Mouse (Mus musculus): ENCODE data around the gene Spi1.

Spi1 gene

DNA sequence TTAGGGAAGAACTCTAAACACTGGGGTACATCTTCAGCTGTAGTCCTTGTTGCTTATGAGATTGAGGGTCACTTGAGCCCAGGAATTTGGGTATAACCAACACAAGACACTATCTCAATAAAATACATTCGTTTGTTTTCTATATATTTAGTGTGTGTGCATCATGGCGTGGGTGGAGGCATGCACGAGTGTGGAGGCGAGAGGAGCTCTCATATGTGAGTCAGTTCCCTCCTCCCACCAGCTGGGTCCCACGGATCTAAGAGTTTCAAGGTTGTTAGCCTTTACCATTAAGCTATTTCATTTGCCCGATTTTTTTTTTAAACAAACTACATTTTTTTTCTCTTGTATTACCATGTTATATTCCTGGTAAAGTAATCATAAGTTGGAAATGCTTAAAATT is 8.6 kb downstream of the Spi1 start:
- 51% methylated on average over 6 of the region's 6 CpGs for WGBS

DNA sequence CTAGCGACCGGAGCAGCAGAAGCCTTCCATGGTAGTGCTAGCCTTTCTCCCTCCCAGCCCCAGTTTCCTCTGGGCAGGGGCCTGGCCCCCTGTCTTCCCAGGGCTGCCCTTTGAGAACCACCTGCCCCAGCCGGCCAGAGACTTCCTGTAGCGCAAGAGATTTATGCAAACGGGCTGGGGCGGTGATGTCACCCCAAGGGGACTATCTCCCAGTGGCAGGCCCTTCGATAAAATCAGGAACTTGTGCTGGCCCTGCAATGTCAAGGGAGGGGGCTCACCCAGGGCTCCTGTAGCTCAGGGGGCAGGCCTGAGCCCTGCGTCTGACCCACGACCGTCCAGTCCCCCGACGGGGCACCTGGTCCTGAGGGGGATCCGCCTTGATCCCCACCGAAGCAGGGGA is 14.3 kb downstream of the Spi1 start:
- WGBS, result 81% methylated on average over 14 of the region's 14 CpGs

DNA sequence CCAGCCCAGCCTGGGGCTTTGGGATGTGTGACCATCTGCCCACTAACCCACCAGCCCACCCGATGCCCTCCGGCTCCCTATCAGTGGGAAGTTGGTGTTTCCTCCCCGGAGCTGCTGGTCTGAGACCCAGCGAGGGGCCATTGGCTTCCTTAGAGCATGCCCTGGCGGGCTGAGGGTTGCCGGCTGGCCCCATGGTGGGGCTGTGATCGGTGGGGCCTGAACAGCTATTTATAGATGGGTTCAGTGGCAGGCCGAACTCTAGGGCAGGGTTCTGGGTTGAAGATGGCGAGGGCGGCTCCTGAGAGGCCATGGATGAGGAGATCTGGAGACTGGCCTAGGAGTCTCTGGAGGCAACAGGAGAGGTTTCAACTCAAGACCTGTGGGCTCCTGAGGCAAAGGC is 14.8 kb downstream of the Spi1 start:
- 88% methylated on average over 10 of the region's 10 CpGs for WGBS

DNA sequence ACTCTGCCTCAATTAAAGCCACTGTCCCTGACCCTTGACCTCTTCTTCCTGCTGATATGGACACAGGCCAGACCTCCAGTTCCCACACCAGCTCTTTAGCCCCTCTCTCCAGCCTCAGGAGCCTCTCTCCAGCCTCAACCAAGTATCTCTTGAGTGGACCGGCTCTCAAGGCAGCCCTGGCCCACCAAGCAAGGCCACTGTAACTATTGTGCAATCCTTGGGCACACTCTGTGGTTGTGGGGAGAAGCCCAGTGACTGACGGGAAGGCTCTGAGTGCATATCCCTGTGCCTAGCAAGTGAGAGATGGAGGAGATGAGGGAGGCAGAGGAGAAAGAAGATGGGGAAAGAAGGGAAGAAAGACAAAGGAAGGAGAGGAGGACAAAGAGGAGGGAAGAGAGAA is 16.0 kb downstream of the Spi1 start:
- WGBS, result 93% methylated on average over 2 of the region's 2 CpGs

DNA sequence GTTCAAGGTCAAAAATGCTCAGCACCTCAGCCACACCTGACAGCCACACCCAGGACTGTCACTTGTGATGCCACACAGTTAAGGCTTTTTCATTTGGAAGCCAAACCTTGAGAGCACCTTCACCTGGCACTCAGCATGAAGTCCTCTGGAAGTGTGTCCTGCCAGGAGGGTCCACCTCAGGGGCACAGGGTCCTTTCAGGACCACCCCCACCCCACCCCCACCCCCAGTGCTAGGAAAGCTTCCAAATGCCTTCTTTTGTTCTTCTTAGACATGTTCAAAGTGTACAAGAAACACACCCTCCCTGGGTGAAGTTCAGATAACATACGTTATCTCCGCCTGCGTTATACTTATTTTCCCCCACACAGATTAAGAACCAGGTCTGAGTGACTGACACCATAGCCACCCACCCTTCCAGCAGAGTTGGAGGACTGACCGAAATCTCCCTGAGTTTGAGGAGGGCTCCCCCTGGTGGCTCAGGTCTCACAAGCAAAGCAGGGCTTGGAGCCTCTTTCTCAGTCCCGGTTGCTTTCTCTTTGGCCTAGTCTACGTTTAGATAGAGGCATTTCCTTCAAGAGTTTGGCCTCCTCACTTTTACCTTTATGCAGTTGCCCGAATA is 19.0 kb downstream of the Spi1 start:
- 1% methylated on average over 7 of the region's 7 CpGs for WGBS

DNA sequence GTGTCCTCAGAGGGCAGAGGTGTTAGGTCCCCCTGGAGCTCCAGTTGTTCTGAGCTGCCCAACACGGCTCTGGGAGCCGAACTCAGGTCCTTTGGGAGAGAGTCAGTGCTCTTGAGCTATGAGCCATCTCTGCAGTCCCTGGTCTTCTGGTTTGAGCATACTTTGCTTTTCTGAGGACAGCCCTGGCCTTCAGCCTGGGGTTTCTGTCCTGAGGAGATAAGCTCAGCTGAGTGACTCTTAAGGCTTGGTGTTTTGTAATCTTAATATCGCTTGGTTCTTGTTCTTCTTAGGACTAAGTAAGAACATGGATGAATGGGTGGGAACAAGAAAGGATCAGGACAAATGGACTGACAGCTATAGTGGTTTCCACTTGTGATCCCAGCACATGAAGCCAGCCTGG is 26.0 kb downstream of the Spi1 start:
- 86% methylated on average over 3 of the region's 3 CpGs for WGBS

DNA sequence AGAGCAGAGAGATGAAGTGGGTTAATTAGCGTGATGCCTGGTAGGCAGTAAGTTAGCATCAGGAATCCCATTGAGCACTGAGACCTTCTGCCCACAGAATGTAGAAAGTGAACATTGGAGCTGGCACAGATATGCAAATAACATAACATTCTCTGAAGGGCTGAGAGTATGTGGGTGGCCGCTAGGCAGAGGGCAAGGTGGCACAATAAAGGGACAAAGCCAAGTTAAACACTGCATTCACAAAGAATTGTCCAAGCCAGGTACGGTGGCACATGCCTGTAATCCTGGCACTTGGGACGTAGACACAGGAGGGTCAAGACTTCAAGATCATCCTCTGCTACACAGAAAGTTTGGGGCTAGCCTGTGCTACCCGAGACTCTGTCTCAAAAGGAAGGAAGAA is 27.1 kb downstream of the Spi1 start:
- whole genome bisulfite sequencing, result 90% methylated on average over 5 of the region's 5 CpGs

DNA sequence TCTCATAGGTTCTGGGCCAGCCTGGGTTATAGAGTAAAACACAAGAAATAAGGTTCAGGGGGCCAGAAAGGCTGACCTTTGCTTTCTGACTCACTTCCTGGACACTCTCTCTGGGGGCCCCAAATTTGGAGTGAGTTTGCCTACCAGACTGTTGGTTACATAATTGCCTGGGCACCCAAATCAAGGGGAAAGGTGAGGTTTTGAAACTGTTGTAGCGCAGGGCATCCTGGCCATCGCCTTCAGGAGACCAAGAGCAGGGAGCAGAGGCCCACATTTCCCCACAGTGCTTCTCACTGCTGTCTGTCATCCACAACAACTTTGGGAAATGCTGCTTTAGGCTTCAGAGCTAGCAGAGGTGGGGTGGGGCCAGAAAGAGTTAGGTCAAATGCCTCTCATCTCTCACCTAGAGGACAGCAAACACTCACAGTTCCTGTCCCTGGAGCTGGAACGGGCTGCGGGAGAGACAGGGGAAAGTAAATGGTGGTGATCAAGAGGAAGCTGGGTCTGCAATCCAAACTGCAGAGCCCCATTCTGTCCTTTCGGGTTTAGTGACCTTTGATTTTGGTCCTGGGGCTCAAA is 27.7 kb downstream of the Spi1 start:
- 95% methylated on average over 5 of the region's 5 CpGs for WGBS

DNA sequence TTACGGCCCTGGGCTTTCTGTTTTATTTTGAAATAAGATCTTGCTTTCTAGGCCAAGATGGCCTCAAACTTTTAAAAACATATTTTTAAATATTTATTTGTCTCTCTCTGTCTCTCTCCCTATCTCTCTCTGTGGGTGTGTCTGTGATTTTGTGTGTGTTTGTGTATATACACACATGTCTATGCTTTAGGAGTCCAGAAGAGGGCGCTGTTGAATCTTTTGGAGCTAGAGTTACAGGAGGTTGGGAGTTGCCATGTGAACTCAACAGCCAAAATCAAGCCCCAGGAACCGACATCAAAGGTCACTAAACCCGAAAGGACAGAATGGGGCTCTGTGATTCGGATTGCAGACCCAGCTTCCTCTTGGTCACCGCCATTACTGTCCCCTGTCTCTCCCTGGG is 28.2 kb downstream of the Spi1 start:
- 79% methylated on average over 6 of the region's 6 CpGs for WGBS

DNA sequence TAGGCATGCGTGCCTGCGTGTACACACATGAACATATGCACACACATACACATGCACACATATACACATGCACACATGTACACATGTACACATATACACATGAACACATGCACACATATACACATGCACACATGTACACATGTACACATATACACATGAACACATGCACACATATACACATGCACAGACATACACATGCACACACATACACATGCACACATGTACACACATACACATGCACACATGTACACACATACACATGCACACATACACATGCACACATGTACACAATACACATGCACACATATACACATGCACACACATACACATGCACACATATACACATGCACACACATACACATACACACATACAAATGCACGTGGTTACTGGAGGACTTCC is 29.6 kb downstream of the Spi1 start:
- 92% methylated on average over 3 of the region's 3 CpGs for WGBS

DNA sequence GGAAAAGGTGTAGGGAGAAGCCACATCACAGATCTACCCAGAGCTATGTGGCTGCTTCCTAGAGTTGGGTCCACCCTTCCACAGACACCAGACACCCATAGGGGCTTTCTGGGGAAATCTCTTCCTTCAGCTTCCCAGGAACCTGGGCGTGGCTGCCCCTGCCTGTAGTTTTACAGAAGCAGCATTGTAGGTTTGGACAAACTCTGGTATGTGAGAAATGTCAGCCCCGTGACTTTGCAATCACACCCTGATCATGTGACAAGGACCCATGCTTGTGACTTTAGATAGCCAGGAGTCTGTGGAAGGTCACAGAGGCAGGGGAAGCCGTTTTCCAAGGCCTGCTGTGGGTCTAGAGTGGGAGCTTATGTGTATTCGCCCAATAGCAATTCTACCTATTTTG is 30.3 kb downstream of the Spi1 start:
- WGBS, result 79% methylated on average over 4 of the region's 4 CpGs

DNA sequence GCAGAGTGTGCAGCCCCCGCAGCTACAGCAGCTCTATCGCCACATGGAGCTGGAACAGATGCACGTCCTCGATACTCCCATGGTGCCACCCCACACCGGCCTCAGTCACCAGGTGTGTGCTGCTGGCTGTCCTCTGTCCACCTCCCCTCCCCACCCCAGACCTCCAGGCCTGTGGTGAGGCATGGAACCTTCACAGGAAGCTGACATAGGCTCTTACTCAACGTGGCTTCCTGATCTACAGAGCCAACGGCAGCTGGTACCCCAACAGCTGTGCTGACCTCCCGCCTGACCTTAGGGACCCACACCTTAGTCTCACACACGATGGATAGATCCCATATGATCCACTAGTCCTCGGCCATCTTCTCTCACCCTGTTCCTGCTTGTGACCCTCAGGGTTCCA is 31.1 kb downstream of the Spi1 start:
- WGBS, result 78% methylated on average over 10 of the region's 10 CpGs

DNA sequence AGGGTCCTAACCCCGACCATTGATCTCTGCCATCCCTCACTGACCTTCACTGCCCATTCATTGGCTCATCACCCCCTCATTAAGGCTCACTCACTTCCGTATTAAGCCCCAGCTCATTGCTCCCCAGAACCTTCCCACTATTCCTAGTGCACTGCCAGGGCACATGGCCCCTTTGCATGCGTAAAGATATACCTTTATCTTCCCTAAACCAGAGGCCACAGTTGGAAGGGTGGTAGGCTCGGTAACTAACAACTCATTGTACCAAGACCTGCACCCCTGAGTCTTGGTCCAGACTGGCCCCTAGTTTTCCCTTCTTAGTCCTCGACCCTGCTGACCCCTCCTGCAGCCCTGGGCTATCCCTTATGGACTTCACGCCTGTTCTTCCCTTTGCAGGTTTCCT is 31.7 kb downstream of the Spi1 start:
- WGBS, result 79% methylated on average over 6 of the region's 6 CpGs

DNA sequence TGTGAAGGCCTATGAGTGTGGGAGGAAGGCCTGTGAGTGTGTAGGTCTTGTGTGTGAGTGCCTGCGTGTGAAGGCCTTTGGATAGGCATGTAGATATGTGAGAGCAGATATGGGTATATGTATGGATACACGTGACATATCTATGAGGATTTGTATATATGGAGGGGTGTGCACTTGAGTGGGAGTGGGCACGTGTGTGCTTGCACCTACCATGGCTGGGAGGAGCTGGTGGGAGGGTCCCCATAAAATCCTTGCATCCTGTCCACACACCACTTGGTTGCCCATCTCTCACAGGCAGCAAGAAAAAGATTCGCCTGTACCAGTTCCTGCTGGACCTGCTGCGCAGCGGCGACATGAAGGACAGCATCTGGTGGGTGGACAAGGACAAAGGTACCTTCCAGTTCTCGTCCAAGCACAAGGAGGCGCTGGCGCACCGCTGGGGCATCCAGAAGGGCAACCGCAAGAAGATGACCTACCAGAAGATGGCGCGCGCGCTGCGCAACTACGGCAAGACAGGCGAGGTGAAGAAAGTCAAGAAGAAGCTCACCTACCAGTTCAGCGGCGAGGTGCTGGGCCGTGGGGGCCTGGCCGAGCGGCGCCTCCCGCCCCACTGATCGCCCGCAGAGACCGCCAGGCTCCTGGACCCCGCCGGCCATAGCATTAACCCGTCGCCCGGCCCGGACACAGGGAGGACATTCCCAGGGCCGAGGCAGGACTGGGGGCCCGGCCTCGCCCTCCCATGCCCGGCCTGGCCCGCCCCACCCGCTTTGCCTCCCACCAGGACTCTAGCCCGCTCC is 32.8 kb downstream of the Spi1 start:
- WGBS, result 14% methylated on average over 41 of the region's 42 CpGs

DNA sequence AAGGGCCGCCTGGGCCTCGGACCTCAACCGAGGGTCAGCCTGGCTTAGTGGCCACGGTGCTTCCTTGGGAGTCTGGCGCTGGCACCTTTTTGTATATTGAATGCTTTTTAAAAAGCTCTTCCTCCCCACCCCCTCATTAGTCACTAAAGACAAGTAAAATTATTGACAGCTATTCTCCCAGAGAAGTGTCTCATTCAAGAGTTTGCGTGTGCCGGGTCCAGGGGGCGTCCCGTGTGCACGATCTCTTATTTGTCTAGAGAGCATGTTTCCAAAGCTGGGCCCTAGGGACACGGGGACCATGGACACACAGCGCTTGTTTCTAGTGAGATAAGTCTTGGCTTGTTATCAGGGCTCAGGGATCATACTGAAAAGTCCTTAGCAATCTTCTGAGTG is 33.4 kb downstream of the Spi1 start:
- WGBS, result 48% methylated on average over 12 of the region's 12 CpGs

DNA sequence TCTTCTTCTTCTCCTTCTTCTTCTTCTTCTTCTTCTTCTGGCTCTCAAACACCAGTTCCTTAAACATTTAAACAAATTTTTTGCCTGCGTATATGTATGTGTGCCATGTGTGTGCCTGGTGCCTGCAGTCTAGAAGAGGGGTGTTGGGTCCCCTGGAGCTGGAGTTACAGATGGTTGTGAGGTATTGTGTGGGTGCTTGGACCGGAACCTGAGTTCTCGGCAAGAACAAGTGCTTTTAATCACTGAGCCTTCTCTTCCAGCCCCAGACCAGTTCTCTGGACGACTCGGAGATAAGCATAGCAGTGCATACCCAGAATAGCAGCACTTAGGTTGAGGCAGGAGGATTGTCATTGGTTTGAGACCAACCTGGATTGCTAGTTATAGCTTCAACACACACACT is 34.7 kb downstream of the Spi1 start:
- WGBS, result 50% methylated on average over 5 of the region's 5 CpGs

DNA sequence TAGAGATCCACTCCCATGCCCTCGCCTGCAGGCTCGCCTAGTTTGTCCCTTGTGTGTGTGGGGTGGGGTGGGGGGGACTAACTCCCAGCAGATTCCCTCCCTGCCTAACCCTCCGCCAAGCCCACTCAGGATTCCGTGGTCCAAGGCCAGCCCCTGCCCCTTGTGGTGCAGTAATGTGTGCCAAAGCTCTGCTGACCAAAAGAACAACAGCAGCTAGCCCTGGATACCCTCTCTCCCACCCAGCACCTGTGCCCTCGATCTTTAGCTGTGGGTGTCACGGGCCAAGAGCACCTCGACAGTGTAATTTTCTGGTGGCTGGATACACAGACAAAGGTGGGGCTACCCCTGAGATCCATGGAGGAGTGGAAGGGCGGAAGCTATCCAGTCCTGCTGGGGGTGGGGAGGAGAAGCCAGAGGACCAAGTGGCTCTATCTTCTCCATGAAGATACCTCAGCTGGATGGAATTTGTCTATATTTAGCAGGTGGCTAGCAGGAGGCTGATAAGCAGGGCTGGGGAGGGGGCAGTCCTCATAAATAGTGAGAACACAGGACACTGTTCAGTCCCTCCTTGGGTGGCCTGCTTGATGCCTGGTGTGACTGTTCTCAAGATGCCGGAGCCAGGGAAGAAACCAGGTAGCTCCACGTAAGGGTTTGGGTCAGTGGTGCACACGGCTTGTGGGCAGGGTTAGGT is 35.5 kb downstream of the Spi1 start, which contains the start of gene Mybpc3:
Gene Mybpc3, plus strand, starts transcription at position 560 of the 691 bp plus-strand sequence.
- 84% methylated on average over 11 of the region's 11 CpGs for WGBS

DNA sequence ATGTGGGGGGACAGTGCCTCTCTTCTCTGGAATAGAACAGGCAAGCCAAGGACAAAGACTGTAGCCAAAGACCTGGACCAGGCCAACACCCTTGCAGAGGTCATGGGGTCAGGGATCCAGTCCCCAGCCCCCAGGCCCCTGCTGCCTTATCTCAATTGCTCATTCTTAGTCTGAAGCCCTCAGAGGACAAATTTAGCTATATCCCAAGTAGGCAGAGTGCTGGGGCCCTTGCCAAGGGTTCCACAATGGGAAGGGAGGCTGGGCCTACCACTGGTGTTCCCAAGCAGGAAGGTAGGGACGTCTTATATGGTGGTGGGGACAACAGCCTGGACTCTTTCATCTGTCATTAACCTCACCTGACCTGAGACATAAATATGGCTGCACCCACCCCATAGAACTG is 36.5 kb downstream of the Spi1 start:
- 48% methylated on average over 1 of the region's 1 CpGs for WGBS

DNA sequence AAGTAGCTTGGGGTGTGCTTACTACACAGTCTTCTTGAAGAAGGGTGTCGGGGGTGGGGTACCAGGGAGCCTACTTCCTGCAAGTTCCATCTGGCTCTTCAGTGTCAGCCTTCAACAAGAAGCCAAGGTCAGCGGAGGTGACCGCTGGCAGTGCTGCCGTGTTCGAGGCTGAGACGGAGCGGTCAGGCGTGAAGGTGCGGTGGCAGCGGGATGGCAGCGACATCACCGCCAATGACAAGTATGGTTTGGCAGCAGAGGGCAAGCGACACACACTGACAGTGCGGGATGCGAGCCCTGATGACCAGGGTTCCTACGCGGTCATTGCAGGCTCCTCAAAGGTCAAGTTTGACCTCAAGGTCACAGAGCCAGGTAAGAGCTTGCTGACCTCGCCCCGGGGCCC is 36.9 kb downstream of the Spi1 start:
- 93% methylated on average over 19 of the region's 19 CpGs for WGBS

DNA sequence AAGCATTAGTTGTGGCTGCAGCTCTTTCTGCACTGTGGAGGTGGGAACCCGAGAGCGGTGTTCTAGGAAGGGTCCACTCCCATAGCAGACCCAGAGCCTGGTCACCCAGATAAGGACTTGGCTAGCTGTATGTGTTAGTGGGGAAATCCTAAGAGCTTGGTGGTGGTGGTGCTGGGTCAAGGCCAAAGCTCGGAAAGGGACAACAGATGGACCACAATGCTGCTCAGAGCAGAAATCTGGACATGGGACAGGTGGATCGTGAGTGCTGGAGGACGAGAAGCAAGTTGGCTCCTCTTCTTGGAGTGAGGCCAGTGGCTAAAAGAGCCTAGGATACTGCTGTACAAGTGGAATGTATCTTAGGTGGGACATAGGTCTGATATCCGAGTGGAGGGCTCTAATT is 37.4 kb downstream of the Spi1 start:
- WGBS, result 59% methylated on average over 6 of the region's 6 CpGs

DNA sequence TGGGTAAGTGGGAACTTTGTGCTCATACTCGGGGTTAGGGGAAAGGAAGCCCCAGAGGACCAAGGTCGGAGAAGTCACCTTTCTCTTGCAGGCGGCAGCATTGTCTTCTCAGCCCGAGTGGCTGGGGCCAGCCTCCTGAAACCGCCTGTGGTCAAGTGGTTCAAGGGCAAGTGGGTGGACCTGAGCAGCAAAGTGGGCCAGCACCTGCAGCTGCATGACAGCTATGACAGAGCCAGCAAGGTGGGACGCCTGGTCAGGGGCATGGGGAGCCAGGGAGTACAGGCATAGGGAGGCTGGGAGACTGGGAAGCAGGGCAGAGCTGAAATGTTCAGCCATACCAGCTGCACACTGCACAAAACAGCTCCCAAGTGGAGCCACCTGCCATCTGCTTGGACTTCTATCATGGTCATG is 38.1 kb downstream of the Spi1 start:
- 70% methylated on average over 6 of the region's 6 CpGs for WGBS

DNA sequence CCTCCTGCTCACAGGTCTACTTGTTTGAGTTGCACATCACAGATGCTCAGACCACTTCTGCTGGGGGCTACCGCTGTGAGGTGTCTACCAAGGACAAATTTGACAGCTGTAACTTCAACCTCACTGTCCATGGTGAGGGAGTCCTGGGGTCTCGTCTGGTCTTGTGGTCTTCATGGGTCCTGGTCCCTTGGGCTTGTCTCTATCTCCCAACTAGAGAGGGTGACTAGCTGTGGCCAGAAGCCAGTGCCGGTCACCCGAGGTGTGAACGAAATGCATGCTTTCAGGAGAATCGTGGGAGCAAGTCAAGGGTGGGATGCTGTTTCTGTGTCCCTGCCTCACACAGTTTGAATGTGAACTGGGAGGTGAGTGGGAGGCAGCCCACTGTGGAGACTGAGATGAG is 38.8 kb downstream of the Spi1 start:
- WGBS, result 63% methylated on average over 6 of the region's 6 CpGs

DNA sequence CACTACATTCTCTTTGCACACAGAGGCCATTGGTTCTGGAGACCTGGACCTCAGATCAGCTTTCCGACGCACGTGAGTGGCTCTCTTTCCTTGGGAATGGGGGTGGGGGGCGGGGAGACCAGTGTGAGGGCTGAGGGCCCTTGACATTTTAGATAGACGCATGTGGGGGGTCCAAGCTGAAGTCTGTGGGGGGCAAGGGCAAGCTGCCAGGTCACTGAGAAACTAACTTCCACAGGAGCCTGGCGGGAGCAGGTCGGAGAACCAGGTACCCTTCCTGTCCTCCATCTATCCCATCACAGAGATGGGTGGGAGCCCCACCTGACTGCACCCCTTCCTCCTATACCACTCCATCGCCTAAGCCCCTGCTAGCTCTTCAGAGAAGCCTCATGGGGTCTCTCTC is 39.3 kb downstream of the Spi1 start:
- WGBS, result 69% methylated on average over 8 of the region's 8 CpGs

Data from cerebral cortex, adult 2 months (tissue).